Mouse (Mus musculus) MEL (cell line): ENCODE results near the gene Foxn1. TPM values are rescaled to one million over a fixed set of nuclear protein-coding genes. Genes with fewer than 3 reads are reported as not detected.

ENCODE experiments used
- DNase-seq: peaks from one replicate; pipeline ENCODE4 v3.0.0; 2011; ENCODE audit warnings: low read depth, low spot score
- H3K27ac ChIP-seq: 2 replicates; pipeline ENCODE4 v1.5.1; 2012; ENCODE audit warnings: low read depth, mild to moderate bottlenecking, control low read depth, low read length, moderate library complexity; ENCODE audit not compliant: control insufficient read depth
- H3K27me3 ChIP-seq, 2 experiments: fragments of 150-350 bp in 1 of 2; sonication (generic) in 1 of 2; 2 replicates each; pipeline ENCODE4 v1.6.1; 2012; ENCODE audit warnings: low read length in 2 of 2, mild to moderate bottlenecking in 2 of 2, improper control_type of control experiment in 1 of 2, moderate library complexity in 1 of 2; ENCODE audit not compliant: insufficient read depth in 2 of 2, control insufficient read depth in 1 of 2
- H3K36me3 ChIP-seq, 2 experiments: 2 replicates each; pipeline ENCODE4 v1.6.1; 2012 to 2014; ENCODE audit warnings: low read length in 2 of 2, improper control_type of control experiment in 1 of 2, inconsistent platforms in 1 of 2, mild to moderate bottlenecking in 1 of 2; ENCODE audit not compliant: insufficient read depth in 2 of 2, control insufficient read depth in 1 of 2
- H3K4me1 ChIP-seq, 2 experiments: fragments of 150-350 bp in 1 of 2; sonication (generic) in 1 of 2; 2 replicates each; pipeline ENCODE4 v1.6.1; 2012; ENCODE audit warnings: low read length in 2 of 2, improper control_type of control experiment in 1 of 2, mild to moderate bottlenecking in 1 of 2; ENCODE audit not compliant: insufficient read depth in 2 of 2, control insufficient read depth in 1 of 2
- H3K4me3 ChIP-seq, 2 experiments: fragments of 150-350 bp in 1 of 2; sonication (generic) in 1 of 2; 2 replicates each; pipeline ENCODE4 v1.5.1; 2012; ENCODE audit warnings: low read depth in 2 of 2, low read length in 2 of 2, mild to moderate bottlenecking in 2 of 2, moderate library complexity in 2 of 2, control low read depth in 1 of 2, improper control_type of control experiment in 1 of 2; ENCODE audit not compliant: control insufficient read depth in 1 of 2, insufficient read depth in 1 of 2
- H3K79me2 ChIP-seq: 2 replicates; pipeline ENCODE4 v1.6.1; 2012; ENCODE audit warnings: mild to moderate bottlenecking, low read length, moderate library complexity; ENCODE audit not compliant: control insufficient read depth, poor library complexity, insufficient read depth
- H3K9ac ChIP-seq: 2 replicates; pipeline ENCODE4 v1.6.1; 2012; ENCODE audit warnings: low read depth, mild to moderate bottlenecking, control low read depth, low read length, moderate library complexity; ENCODE audit not compliant: control insufficient read depth, poor library complexity, severe bottlenecking
- H3K9me3 ChIP-seq: fragments of 150-350 bp; sonication (generic); replicated peaks from 2 replicates; pipeline ENCODE4 v1.6.1; 2012; ENCODE audit warnings: mild to moderate bottlenecking, low read length, improper control_type of control experiment, moderate library complexity; ENCODE audit not compliant: insufficient read depth
- CTCF ChIP-seq, 3 experiments: IDR thresholded peaks in 2 of 3; conservative IDR thresholded peaks in 1 of 3; 2 replicates each; pipeline ENCODE4 v1.5.1; 2011 to 2012; ENCODE audit warnings: low read length in 3 of 3, low read depth in 2 of 3, mild to moderate bottlenecking in 2 of 3, improper control_type of control experiment in 1 of 3, inconsistent platforms in 1 of 3, mixed read lengths in 1 of 3, moderate library complexity in 1 of 3; ENCODE audit not compliant: control insufficient read depth in 1 of 3, insufficient read depth in 1 of 3, poor library complexity in 1 of 3, severe bottlenecking in 1 of 3
- E2F4 ChIP-seq: IDR thresholded peaks from 2 replicates; pipeline ENCODE4 v1.6.1; 2011; ENCODE audit warnings: low read depth, low read length, improper control_type of control experiment, borderline replicate concordance
- EP300 ChIP-seq, 2 experiments: IDR thresholded peaks; 2 replicates each; pipeline ENCODE4 v1.6.1; 2011; ENCODE audit warnings: improper control_type of control experiment in 2 of 2, low read length in 2 of 2, low read depth in 1 of 2, mild to moderate bottlenecking in 1 of 2
- ETS1 ChIP-seq: IDR thresholded peaks from 2 replicates; pipeline ENCODE4 v1.6.1; 2012; ENCODE audit warnings: low read depth, mild to moderate bottlenecking, inconsistent platforms, low read length, improper control_type of control experiment, moderate library complexity
- GABPA ChIP-seq: IDR thresholded peaks from 2 replicates; pipeline ENCODE4 v1.6.1; 2012; ENCODE audit warnings: low read depth, mild to moderate bottlenecking, inconsistent platforms, low read length, improper control_type of control experiment, moderate library complexity
- GATA1 ChIP-seq: IDR thresholded peaks from 2 replicates; pipeline ENCODE4 v1.6.1; 2011; ENCODE audit warnings: low read depth, low read length, improper control_type of control experiment
- JUND ChIP-seq: IDR thresholded peaks from 2 replicates; pipeline ENCODE4 v1.6.1; 2011; ENCODE audit warnings: low read depth, mild to moderate bottlenecking, improper control_type of control experiment, low read length
- MAFK ChIP-seq: IDR thresholded peaks from 2 replicates; pipeline ENCODE4 v1.6.1; 2011; ENCODE audit warnings: low read depth, mild to moderate bottlenecking, low read length, improper control_type of control experiment, borderline replicate concordance
- MAX ChIP-seq: IDR thresholded peaks from 2 replicates; pipeline ENCODE4 v1.6.1; 2011; ENCODE audit warnings: low read length, improper control_type of control experiment
- MEF2A ChIP-seq: IDR thresholded peaks from 2 replicates; pipeline ENCODE4 v1.6.1; 2014; ENCODE audit warnings: low read depth, mild to moderate bottlenecking, inconsistent platforms, low read length, improper control_type of control experiment; ENCODE audit not compliant: poor library complexity, insufficient replicate concordance, severe bottlenecking; ENCODE audit errors: extremely low read depth
- MXI1 ChIP-seq: IDR thresholded peaks from 2 replicates; pipeline ENCODE4 v1.6.1; 2011; ENCODE audit warnings: mild to moderate bottlenecking, low read depth, low read length, improper control_type of control experiment
- POLR2A ChIP-seq, 2 experiments: IDR thresholded peaks; 2 replicates each; pipeline ENCODE4 v1.6.1; 2011 to 2012; ENCODE audit warnings: low read length in 2 of 2, mild to moderate bottlenecking in 2 of 2, control low read depth in 1 of 2, improper control_type of control experiment in 1 of 2, low read depth in 1 of 2, moderate library complexity in 1 of 2; ENCODE audit not compliant: control insufficient read depth in 1 of 2, insufficient read depth in 1 of 2, poor library complexity in 1 of 2
- POLR2AphosphoS2 ChIP-seq: IDR thresholded peaks from 2 replicates; pipeline ENCODE4 v1.6.1; 2011; ENCODE audit warnings: low read length, improper control_type of control experiment
- POLR2AphosphoS5 ChIP-seq: IDR thresholded peaks from 2 replicates; pipeline ENCODE4 v1.6.1; 2012; ENCODE audit warnings: low read depth, borderline replicate concordance, mild to moderate bottlenecking, inconsistent platforms, low read length, moderate library complexity, mixed read lengths
- RAD21 ChIP-seq: IDR thresholded peaks from 2 replicates; pipeline ENCODE4 v1.6.1; 2011; ENCODE audit warnings: mild to moderate bottlenecking, low read depth, low read length, improper control_type of control experiment
- RCOR1 ChIP-seq: IDR thresholded peaks from 2 replicates; pipeline ENCODE4 v1.6.1; 2012; ENCODE audit warnings: low read depth, mild to moderate bottlenecking, inconsistent platforms, low read length, improper control_type of control experiment
- SMC3 ChIP-seq: IDR thresholded peaks from 2 replicates; pipeline ENCODE4 v1.6.1; 2011; ENCODE audit warnings: low read depth, low read length, improper control_type of control experiment
- TCF12 ChIP-seq: IDR thresholded peaks from 2 replicates; pipeline ENCODE4 v1.6.1; 2014; ENCODE audit warnings: low read depth, mild to moderate bottlenecking, inconsistent platforms, low read length, improper control_type of control experiment, moderate library complexity
- USF2 ChIP-seq, 2 experiments: IDR thresholded peaks; 2 replicates each; pipeline ENCODE4 v1.6.1; 2011 to 2012; ENCODE audit warnings: improper control_type of control experiment in 2 of 2, low read length in 2 of 2, borderline replicate concordance in 1 of 2, inconsistent platforms in 1 of 2, low read depth in 1 of 2, mild to moderate bottlenecking in 1 of 2; ENCODE audit not compliant: insufficient read depth in 1 of 2
- ZC3H11A ChIP-seq: IDR thresholded peaks from 2 replicates; pipeline ENCODE4 v1.6.1; 2012; ENCODE audit warnings: low read depth, mild to moderate bottlenecking, inconsistent platforms, low read length, improper control_type of control experiment
- ZKSCAN1 ChIP-seq: IDR thresholded peaks from 2 replicates; pipeline ENCODE4 v1.6.1; 2012; ENCODE audit warnings: low read depth, mild to moderate bottlenecking, inconsistent platforms, low read length, improper control_type of control experiment, moderate library complexity
- ZNF384 ChIP-seq: IDR thresholded peaks from 2 replicates; pipeline ENCODE4 v1.6.1; 2012; ENCODE audit warnings: low read depth, mild to moderate bottlenecking, inconsistent platforms, low read length, improper control_type of control experiment
- polyA plus RNA-seq, 2 experiments: library from polyadenylated mRNA; stranded (reverse) in 1 of 2; unstranded in 1 of 2; fragments of >175 nt in 1 of 2; fragments of >200 nt in 1 of 2; gene quantifications; 2 replicates each; pipeline versions ENCODE4 v1.2.1 to v1.2.4; 2012; ENCODE audit warnings: low replicate concordance in 2 of 2, low read depth in 1 of 2; ENCODE audit not compliant: insufficient read length in 2 of 2, insufficient read depth in 1 of 2, missing spikeins in 1 of 2
- total RNA-seq: library from RNA; depleted of rRNA; stranded (reverse); fragments of 300-350 nt; gene quantifications from 2 replicates; pipeline ENCODE4 v1.2.3, GENCODE M21; 2012

The Foxn1 gene
- total and polyA plus RNA-seq, 3 experiments = not detected

DNA sequence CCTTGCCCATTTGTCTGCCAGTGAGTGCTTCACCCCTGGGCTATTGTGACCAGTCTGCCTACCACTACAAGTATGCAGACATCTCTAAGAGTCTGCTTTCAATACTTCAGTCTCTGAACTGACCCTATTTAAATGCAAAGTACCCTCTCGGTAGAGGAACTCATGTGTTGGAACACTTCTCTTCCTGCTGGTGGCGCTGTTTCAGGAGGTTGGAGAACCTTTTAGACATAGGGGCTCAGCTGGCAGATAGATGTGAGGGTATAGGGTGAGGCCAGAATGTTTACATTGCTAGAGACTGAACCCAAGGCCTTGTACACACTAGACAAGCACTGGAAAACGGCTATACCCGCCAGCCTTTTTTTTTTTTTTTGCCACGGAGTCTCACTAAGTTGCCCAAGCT is 42.0 kb upstream of the Foxn1 start:
- Histone ChIP-seq H3K27me3 (peaks cover 1 to 7% of the 10 kb centered on the region in 2 experiments; a peak in 2 of 4 replicates), H3K36me3 (peaks cover 0 to 5% of the 10 kb centered on the region in 2 experiments; a peak in 1 of 4 replicates), H3K79me2 (no peaks in the 10 kb centered on the region), H3K9ac (no peak overlapping the region), H3K4me1 (peaks cover 0 to 5% of the 10 kb centered on the region in 2 experiments; a peak in 2 of 4 replicates), H3K9me3 (no peaks in the 10 kb centered on the region), H3K27ac (no peak overlapping the region), H3K4me3 (no peak overlapping the region)
- no peak for DNase-seq
- TF ChIP-seq JUND (no peak), CTCF (IDR thresholded peaks at IDR 0.05 in 2 of 3, conservative IDR thresholded peaks at IDR 0.05 in 1 of 3; ENCODE audit: control insufficient read depth in 1 of 3, insufficient read depth in 1 of 3, low read depth in 2 of 3, low read length in 3 of 3, poor library complexity in 1 of 3, severe bottlenecking in 1 of 3) (peak in 2 of 3 experiments; percentile 29; a peak in 3 of 6 replicates)

DNA sequence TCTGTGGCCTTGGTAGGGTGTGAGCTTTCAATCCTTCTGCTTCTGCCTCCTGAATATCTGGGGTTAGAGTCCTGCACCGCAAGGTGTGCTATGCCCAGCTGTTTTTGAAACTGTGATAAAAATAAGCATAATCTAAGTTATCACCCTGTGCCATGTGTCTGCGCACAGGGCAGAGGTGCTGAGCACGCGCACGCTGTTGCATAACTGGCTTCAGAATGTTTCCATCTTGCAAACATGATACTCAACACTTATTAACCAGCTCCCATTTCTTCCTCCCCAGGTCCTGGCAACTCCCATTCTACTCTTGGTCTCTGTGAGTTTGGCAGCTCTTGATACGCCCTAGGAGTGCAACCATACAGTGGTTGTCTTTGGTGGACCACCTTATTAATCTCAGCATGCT is 41.3 kb upstream of the Foxn1 start:
- peaks cover 0 to 5% of the 10 kb centered on the region in 2 experiments; a peak in 2 of 4 replicates for H3K4me1 ChIP-seq
- peaks cover 0 to 5% of the 10 kb centered on the region in 2 experiments; a peak in 1 of 4 replicates for H3K36me3 ChIP-seq
- peaks cover 3 to 7% of the 10 kb centered on the region in 2 experiments; a peak in 2 of 4 replicates for H3K27me3 ChIP-seq
- H3K27ac ChIP-seq = no peak overlapping the region
- no peak overlapping the region for H3K4me3 ChIP-seq
- no peaks in the 10 kb centered on the region for H3K79me2 ChIP-seq
- no peak overlapping the region for H3K9ac ChIP-seq
- no peaks in the 10 kb centered on the region for H3K9me3 ChIP-seq
- DNase-seq = no peak
- no peak for TF ChIP-seq USF2 (IDR thresholded peaks at IDR 0.05; ENCODE audit: borderline replicate concordance in 1 of 2, insufficient read depth in 1 of 2, low read depth in 1 of 2, low read length in 2 of 2)
- no peak for TF ChIP-seq MAX
- no peak for TF ChIP-seq SMC3
- TF ChIP-seq MEF2A = no peak
- TF ChIP-seq RCOR1 = no peak
- TF ChIP-seq RAD21 = no peak
- TF ChIP-seq ZC3H11A = no peak
- TF ChIP-seq ZKSCAN1 = no peak
- TF ChIP-seq ZNF384 = no peak
- no peak for TF ChIP-seq POLR2A (IDR thresholded peaks at IDR 0.05; ENCODE audit: control insufficient read depth in 1 of 2, insufficient read depth in 1 of 2, low read depth in 1 of 2, low read length in 2 of 2, poor library complexity in 1 of 2)
- no peak for TF ChIP-seq MAFK
- TF ChIP-seq EP300 (IDR thresholded peaks at IDR 0.05; ENCODE audit: low read depth in 1 of 2, low read length in 2 of 2) = no peak
- no peak for TF ChIP-seq POLR2AphosphoS2
- TF ChIP-seq TCF12 = no peak
- no peak for TF ChIP-seq GABPA
- no peak for TF ChIP-seq GATA1
- no peak for TF ChIP-seq MXI1
- TF ChIP-seq E2F4 = no peak
- TF ChIP-seq ETS1 = no peak
- TF ChIP-seq POLR2AphosphoS5 = no peak
